Mouse (Mus musculus) frontal cortex, postnatal 10 days (tissue): Measurements from ENCODE around the gene Rab2b.
"Not testable (repeated sequence)": the region's sequence is repeated elsewhere in the genome, so short reads cannot be mapped to it uniquely, and the experiment has no call there.

Source experiments
- DNase-seq, 2 experiments: peaks; one replicate each; pipeline ENCODE4 v3.0.0; 2022; ENCODE audit warnings: low spot score in 2 of 2, mixed read lengths in 1 of 2

Gene Rab2b

DNA sequence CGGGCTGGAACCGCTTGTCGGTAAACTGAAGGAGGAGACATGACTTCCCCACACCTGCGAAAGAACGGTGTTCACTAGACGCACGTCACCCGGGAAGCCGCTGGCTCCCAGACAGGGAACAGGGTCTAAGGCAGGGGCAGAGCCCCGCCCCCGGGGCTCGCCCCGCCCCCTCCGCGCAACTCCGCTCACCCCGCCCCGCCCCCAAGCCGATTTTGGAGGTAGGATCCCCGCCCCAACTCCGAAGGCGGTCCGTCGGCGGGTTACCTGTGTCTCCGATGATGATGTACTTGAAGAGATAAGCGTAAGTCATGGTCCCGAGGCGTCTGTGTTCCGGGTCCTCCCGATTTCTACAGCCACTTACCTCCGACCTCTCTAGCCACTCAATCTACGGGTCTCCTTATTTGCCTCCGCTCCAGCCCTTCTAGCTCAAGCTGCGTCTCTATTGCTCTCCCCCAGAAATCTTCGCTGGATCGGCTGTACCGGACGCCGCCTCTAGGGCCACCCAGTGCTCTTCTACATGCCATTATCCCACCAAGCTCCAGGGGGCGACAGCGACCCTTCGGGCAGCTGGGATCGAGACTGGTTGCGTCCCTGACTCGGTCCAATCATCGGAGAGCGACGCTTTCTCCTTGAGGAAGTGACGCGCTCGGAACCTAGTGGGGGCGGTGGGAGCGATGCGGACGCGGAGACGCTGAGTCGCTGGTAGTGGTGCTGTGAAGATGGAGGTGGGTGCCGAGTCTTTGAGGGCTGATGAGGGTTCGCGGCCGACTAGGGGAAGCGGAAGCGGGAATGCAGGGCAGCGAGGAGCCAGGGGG is at the start of gene Rab2b, which contains the start of gene Tox4:
Rab2b (minus strand) TSS at position 614 of the 815 bp plus-strand sequence.
Tox4 (plus strand) TSS at position 215 of the 815 bp plus-strand sequence.
- DNase-seq = peak; percentile 97 to 99

DNA sequence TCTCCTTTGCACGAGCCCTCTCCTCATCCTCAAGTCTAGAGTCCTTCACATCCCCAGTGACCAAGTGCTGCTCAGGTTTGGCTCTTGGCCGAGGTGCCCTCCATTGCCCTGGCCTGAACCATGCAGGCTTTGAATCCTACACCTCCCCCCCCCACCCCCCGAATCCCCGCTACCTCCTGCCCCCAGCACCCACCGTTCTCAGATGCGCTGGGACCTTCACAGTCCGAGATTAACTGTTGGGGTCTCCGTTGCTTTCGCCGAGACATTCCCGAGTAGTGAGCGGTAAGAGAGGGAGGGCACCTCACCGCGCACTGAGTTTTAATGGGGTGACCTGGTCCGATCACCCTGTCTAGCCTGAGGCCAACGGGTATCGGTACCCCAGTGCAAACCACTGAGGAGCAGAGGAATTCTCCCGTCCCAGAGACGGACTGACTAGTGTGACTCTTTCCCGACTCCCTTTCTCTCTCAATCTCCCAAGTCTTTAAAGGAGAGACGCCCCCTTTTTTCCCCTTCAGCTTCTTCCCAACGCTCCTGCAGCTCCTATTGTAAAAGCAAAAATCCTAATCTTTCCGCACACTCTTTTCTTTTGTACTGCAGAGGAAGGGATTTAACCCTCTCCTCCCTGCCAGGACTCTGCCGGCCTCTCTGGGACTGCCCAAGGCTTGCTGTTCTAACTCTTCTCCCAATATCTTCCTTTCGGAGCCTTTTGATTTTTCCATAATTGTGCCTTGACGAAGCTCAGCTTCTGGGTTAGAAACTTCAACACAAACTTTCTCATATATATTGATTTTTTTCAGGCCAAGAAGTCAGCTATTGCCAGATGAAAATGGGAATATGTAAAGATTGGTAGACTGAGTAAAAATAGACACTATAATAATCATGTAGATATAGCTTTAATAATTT is 48.8 kb upstream of the Rab2b start, which contains the start of gene Sall2:
Sall2 (minus strand) TSS at position 853 of the 903 bp plus-strand sequence.
- no peak for DNase-seq

DNA sequence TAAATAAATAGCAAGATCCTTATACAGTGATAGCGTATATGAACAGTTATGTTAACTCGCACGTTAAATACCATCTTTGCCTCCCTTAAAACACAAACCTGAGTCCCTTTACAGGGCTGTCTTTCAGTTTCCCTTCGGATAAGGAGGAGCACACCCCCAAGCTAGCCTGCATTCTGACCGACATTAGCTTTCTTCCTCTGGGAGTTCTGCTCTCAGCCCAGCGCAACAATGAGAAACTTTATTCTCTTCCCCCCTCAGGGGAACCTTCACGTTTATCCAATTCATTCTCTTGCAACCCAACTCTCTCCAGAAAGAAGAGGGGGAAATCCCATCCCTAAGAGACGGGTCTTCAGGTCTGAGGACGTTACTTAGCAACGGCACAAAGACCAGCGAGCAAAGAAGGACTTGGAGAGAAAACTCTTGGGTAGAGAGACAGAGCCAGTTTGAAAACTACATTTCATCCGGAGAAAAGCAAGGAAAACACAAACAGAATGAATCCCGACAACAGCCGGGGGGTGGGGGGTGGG is 48.1 kb upstream of the Rab2b start:
- DNase-seq = no peak

DNA sequence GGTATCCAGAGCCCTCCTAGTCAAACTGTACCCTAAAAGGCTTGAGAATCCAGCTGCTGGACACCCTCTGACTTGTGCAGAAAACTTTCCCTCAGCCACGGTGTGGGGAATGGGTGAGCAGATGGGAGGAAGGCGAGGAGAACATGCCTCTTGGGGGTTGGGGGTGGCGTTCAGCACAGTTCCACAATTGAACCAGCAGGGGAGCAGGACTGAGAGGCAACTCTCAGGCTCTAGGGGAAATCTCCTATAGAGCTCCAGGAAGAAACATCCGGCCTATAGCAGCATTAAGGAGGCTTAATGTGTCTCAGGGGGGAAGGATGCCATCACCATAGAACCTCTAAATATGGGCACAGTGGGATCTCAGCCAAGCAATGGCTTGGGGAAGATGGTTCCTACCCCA is 46.5 kb upstream of the Rab2b start:
- no peak for DNase-seq

DNA sequence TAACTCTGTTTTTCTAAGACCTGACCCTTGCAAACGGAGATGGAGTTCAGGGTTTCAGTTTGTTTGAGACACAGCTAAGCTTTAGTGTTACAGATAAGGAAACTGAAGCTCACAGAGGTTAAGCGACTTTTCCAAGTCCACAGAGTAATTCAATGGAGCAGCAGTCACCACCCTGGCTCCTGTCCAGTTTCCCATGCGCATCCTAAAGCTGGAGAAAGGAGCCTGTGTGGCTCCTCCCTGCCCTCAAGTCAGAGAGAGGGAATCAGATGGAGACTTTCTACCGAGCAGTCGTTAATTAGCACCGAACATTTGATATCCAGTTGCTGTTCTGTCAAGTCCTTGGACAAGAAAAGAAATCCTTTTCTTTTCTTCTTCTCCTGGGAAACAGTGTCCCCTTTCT is 40.0 kb upstream of the Rab2b start:
- no peak for DNase-seq

DNA sequence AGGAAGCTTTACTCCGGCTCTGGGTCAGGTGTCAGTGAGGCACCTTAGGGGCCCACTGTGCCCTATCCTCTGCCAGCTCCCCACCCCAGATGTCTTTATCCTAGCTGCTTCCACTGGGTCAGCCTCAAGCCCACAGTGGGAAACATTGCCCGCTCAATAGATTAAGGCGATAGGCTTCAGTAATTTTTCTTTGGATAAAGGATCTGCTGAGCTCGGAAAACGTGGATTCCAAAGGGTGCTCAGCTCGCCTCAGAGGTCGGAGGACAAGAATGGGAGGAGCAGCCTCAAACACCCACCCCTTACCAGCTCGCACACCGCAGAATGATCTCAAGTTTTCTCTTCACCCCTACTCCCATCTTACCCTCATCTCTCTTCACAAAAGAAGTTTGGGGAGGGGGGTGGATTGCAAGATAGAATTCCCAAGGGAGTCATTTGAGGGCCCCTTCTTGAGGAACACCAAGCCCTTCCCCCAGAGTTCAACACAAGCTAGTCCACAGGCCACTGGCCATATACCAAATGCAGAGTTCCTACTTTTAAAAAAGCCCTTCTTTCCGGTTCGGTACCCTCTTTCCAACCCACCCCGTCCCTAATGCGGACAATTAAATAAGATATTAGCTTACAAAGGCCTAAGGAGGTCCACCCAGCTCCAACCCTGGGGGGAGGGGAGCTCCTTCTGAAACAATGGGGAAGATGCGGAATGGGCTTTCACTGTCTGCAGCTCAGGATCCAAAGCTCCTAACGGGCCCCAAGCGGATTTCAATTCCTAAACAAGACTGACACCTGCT is 37.3 kb upstream of the Rab2b start:
- DNase-seq = no peak

DNA sequence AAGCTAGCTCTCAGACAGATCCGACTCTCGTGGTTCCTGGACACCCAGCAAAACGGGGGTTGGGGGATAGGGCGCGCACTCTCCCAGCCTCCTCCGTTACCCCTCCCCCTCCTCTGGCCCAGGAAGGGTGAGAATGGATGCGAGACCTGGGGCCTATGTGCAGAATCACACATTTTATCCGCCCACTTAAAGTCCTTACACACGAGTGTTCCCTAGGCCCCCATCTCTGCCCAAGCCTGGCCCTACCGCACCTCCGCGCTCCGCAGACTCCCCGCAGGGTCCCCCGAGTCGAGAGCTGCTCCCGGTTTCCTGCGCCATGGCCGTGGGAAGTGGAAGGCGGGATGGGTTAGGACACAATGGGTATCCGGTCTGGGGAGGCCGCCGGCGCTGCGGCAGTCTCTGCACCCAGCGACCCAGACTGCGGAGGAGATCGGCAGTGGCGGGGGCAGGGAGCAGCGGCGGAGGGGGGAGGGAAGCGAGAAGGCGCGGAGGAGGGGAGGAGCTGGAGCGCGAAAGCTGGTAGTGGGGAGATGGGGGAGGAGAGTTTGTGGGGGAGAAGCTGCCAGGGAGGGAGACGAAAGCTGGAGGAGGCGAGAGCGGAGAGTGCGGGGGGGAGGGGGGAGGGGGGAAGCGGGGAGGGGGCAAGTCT is 36.6 kb upstream of the Rab2b start:
- peak; percentile 60 to 72 for DNase-seq

DNA sequence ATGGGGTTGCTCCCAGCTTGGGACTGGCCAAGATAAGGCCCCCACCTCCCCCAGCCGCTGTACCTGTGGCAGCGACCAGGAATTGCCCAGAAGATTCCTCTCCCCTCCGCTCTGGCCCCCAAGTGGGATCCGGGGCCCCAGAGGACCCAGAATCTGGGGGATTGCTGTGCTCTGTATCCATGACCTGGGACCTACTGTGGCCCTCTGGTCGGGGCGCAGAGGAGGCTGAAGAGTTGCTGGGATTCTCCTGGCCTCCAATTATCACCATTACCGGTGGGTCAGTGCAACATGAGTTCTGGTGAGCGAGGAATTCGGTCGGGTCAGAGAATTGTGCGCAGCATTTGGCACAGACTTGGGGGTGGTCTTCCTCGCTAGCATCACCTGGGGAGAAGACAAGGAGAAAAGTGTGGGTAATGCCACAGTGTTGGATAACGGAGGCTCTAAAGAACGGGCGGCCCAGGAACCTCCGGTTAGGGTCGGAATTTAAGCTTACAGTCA is 36.0 kb upstream of the Rab2b start:
- DNase-seq = no peak

DNA sequence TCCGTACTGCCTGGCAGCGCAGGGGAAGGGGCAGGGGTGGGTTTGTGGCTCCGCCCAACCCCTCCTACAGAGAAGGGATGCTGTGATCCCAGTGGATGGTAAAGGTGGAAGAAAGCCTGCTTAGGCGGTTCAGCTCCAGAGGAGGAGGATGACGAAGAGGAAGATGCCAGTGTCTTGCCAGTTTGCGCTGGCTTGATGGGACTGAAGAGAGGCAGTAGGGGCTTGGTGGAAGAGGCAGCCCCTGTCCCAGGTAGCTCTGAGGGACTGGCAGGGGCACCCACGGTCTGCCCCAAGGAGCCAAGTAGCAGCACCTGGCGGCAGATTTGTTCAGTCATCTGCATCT is 35.4 kb upstream of the Rab2b start:
- DNase-seq = no peak

DNA sequence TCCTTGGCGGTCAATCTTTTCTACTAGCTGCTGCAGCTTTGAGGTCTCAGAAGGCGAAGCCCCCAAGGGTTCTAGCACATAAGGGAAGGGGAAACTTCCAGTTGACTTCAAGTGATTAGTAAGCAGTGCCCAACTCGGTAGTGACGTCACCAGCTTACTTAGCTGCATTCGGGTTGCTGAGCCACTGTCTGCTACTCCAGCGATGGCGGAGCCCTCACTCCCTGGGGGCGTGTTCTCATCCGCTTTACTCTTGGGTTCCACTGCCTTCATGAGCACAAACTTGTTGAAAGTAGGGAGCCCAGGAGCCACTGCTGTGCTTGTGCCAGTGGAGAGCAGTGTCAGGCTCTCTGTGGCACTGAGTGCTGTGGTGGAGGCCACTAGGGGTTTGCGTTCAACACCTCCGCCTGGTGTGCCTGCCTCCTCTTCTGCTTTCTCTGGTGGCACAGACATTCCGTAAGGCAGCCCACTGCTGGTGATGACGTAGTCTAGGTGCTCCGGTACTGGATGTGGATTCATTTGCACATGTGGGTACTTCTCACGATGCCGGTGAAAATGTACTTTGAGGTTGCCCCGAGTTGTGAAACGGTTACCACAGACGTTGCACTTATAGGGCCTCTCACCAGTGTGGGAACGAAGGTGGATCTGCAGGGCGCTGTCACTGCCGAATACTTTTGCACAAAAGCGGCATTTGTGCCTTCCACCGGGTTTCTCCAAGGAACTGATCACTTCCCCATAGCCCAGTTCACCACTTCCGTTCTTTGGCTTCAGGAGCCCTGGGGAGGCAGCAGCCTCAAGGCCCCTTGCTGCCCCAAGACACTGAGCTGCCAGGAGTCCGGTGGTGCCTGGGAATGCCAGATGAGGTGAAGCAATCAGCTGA is 34.8 kb upstream of the Rab2b start:
- DNase-seq = no peak

DNA sequence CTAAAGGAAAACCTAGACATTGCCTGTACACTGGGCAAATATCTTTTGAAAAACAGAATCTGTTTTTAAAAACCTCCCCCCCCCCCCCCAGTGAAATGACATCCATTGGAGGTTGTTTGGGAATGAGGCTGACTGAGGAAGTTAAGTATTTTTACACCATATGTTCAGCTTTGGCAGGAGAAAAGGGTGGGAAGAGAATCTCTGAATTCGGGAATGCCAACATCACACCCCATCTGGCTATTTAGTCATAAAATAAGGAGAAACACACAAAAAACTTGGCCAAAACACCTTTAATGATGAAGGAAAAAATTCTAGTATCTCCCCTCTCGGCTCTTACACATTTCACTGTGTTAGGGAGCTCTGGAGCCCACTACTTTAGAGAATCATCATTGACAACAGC is 31.6 kb upstream of the Rab2b start:
- no peak for DNase-seq

DNA sequence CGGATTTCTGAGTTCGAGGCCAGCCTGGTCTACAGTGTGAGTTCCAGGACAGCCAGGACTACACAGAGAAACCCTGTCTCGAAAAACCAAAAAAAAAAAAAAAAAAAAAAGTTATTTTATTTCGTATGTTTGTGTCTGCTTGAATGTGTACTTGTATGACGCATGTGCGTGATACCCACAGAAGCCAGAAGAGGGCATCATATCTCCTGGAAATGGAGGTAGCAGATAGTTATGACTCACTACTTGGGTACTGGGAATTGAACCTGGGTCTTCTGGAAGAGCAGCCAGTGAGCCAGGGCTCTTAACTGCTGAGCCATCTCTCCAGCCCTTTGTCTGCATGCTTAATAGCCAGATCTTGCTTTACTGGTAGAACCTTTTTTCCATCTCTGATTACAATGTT is 31.0 kb upstream of the Rab2b start:
- DNase-seq = not testable (repeated sequence)

DNA sequence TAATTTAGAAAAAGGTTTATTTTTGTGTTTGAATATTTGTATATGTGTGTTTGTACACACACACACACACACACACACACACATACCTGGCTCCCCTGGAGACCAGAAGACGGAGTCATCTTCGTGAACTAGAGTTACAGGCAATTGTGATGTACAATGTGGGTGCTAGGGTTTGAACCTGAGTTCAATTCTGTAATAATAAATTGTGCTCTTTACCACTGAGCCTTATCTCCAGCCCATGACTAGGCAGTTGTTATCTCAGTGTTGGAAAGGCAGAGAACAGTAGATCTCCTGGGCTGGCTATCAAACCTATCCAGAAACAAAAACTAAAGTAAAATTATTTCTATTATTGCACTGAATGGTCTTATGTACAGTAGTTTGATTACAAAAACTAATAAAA is 26.8 kb upstream of the Rab2b start:
- DNase-seq = no peak

DNA sequence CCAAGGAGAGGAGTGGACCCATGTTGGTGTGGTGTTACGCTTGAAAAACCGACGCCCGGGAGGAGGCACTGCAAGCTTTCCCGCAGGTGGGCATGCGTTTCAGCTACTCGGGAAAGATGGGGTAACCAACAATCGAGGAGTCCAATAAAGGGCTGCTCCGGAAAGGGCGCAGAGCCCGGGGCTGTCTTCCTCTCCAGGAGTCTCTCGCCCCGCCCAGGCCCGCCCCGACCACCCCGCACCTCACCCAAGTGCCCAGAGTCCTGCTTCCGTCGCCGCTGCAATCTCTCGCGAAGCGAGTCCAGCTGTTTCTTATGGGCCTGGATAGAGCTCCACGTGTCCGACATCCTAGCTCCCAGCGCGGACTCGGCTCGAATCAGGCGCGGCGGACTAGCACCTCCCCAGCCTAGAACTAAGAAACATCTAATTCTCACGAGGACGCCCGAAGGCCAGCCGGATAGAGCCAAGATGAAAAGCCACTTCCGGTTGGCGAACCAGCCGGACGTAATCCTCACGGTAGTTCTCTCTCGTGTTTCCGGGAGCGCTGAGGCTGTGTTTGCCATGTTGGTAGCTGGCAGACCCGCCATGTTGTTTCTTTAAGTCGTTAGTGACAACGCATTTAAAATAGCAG is 25.4 kb upstream of the Rab2b start, which contains the start of gene Mettl3:
Mettl3 (minus strand) TSS at position 485 of the 628 bp plus-strand sequence.
- DNase-seq = peak; percentile 86 to 88

DNA sequence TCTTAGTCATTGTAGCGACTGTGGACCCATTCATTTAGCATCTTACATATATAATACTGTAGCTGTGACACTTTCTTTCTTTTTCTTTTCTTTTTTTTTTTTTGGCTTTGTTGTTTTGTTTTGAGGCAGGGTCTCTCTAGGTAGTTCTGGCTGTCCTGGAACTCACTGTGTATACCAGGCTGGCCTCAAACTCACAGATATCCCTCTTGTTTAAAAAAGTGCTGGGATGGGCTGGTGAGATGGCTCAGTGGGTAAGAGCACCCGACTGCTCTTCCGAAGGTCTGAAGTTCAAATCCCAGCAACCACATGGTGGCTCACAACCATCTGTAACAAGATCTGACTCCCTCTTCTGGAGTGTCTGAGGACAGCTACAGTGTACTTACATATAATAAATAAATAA is 24.2 kb upstream of the Rab2b start:
- DNase-seq = not testable (repeated sequence)

DNA sequence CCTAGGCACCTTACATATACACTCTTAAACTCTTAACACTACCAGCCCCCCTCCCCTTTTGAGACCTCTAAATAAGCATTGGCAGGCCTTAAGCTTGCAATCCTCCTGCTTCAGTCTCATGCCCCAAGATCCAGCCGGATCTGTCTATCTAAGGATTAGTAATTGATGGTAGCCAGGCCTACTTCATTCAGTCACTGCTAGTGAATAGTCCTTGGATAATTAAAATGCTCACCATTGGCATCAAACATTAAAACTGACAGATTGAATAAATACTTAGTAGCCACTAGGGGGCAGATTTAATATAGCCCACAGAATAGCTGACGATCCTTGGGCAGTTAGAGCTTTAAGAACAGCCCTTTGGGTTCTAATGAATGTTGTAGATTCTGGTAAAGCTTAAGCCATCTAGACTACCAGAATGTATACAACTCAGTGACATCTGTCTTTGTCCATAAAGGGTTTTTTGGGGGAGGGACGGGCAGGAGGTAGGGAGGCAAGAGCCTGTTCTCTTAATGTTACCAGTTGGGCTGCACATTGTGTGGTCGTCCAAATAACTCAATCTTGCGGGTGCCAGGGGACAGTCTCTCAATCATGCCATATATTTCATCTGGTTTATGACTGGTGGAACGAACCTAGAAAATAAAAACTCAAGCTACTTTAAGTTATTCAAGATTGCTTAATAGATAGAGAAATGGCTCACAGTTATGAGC is 16.4 kb upstream of the Rab2b start:
- DNase-seq = no peak

DNA sequence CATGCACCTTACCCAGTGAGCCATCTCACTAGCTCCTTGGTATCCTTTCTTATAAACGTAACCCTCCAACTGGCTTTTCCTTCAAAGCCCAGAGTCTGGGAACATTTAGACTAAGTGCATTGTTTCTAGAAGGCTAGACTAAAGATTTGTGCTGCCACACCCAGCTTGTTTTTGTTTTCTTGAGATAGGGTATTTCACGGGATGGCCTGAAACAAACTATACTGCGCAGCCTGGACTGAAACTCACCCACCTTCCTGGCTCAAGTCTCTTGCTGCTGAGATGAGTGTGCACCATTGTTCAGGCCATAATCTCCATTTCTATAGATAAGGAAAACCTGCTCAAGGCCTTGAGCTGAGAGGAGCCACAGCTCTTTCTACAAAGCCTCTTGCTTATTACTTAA is 4.8 kb upstream of the Rab2b start:
- no peak for DNase-seq

DNA sequence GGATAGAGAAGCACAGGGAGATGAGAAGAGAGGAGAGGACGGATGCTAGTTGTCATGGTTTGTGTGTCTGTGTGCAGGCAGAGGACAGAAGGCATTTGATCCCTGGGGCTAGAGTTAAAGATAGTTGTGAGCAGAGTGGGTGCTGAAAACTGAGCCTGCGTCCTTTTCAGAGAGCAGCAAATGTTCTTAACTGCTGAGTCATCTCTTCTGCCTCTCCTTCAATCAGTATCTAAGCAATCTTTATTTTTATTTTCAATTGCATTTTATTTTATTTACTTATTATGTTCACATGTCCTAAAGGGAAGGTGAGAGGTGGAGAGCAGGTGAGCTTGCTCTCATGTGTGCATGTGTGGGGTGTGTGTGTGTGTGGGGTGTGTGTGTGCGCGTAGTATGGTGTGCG is 4.3 kb upstream of the Rab2b start:
- no peak for DNase-seq

DNA sequence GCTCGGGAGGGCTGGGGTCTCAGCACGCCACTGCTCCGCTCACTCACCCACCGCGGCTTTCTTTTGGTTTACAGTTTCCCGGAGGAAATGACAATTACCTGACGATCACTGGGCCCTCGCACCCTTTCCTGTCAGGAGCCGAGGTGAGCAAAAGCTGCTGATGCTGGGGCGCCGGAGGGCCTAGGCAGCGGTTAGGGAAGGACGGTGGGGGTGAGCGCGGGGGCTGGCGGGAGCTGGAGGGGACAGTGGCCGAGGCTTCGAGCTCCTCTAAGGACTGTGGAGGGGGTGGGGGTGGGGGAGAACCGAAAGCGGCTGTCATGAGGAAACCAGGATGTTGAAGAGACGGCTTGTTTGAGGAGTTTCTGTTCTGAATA is 389 bp upstream of the Rab2b start:
- DNase-seq = no peak
